Mouse (Mus musculus) neural tube, embryonic 12.5 days (tissue): ENCODE measurements around the gene Srr. TPM values are rescaled to one million over a fixed set of nuclear protein-coding genes. Genes with fewer than 3 reads are reported as not detected.
A peak's percentile ranks its signal among the peaks of the same experiment; 100 is the strongest.

Experiments used
- ATAC-seq: fragments of 200-750 bp; cut with Nextera tagmentation; 2 replicates; pipeline ENCODE4 v1.8.0; 2017; ENCODE audit warnings: low read depth, mild to moderate bottlenecking, moderate TSS enrichment, moderate library complexity; ENCODE audit not compliant: low FRiP score
- H3K27ac ChIP-seq: fragments of 300-500 bp; sonication (generic); 2 replicates; pipeline ENCODE4 v1.5.1; 2016
- H3K27me3 ChIP-seq: fragments of 300-500 bp; sonication (generic); replicated peaks from 2 replicates; pipeline ENCODE4 v1.6.1; 2016; ENCODE audit warnings: mild to moderate bottlenecking
- H3K36me3 ChIP-seq: fragments of 300-500 bp; sonication (generic); 2 replicates; pipeline ENCODE4 v1.6.1; 2016; ENCODE audit warnings: mild to moderate bottlenecking
- H3K4me1 ChIP-seq: fragments of 300-500 bp; sonication (generic); 2 replicates; pipeline ENCODE4 v1.6.1; 2016
- H3K4me2 ChIP-seq: fragments of 300-500 bp; sonication (generic); replicated peaks from 2 replicates; pipeline ENCODE4 v1.6.1; 2016; ENCODE audit warnings: mild to moderate bottlenecking
- H3K4me3 ChIP-seq: fragments of 300-500 bp; sonication (generic); 2 replicates; pipeline ENCODE4 v1.5.1; 2016
- H3K9ac ChIP-seq: fragments of 300-500 bp; sonication (generic); 2 replicates; pipeline ENCODE4 v1.6.1; 2016; ENCODE audit warnings: mild to moderate bottlenecking
- H3K9me3 ChIP-seq: fragments of 300-500 bp; sonication (generic); 2 replicates; pipeline ENCODE4 v1.6.1; 2016; ENCODE audit warnings: mild to moderate bottlenecking
- WGBS: fragments of 180-500 bp; shearing (Covaris S2); methylation state at CpG from one replicate; pipeline ENCODE4 v1.1.7; 2016; 5-methylcytosine and 5-hydroxymethylcytosine counted together
- microRNA-seq: library from miRNA; unstranded; fragments of <30 nt; microRNA quantifications from one replicate; pipeline ENCODE4, GENCODE M21; 2017
- polyA plus RNA-seq: library from polyadenylated mRNA; unstranded; fragments of >200 nt; fragmentation: Nextera tagmentation; extraction: Ambion mirVana; gene quantifications from 2 replicates; pipeline ENCODE4 v1.2.1, GENCODE M21; 2016

Gene Srr
- polyA plus RNA-seq, 1 experiment from 2014 or later, result 28.1 TPM

- Histone ChIP-seq H3K27ac (peak overlapping the region; percentile 34; the same call in 1 of the 2 replicates), H3K27me3 (no peaks in the 10 kb centered on the region), H3K4me2 (peak overlapping the region; percentile 32; the same call in 1 of the 2 replicates), H3K36me3 (peaks cover 21% of the 10 kb centered on the region), H3K4me3 (no peak overlapping the region), H3K4me1 (peaks cover 22% of the 10 kb centered on the region), H3K9ac (no peak overlapping the region), H3K9me3 (no peaks in the 10 kb centered on the region)
- 56% methylated on average over 6 of the region's 6 CpGs for WGBS
- ATAC-seq, result peak; percentile 62
These were observed 56.1 kb downstream of the Srr start for GRCm38 (mm10) chr11:74869603-74870002.

- no peak overlapping the region for H3K27ac ChIP-seq
- no peak for ATAC-seq
- H3K36me3 ChIP-seq, result peaks cover 26% of the 10 kb centered on the region
- H3K9me3 ChIP-seq, result no peaks in the 10 kb centered on the region
- WGBS, result 90% methylated on average over 13 of the region's 13 CpGs
- H3K4me3 ChIP-seq, result no peak overlapping the region
- H3K9ac ChIP-seq, result no peak overlapping the region
- no peaks in the 10 kb centered on the region for H3K27me3 ChIP-seq
- peaks cover 22% of the 10 kb centered on the region for H3K4me1 ChIP-seq
- H3K4me2 ChIP-seq, result no peak overlapping the region
These were observed 57.5 kb downstream of the Srr start for GRCm38 (mm10) chr11:74868046-74868760.

DNA sequence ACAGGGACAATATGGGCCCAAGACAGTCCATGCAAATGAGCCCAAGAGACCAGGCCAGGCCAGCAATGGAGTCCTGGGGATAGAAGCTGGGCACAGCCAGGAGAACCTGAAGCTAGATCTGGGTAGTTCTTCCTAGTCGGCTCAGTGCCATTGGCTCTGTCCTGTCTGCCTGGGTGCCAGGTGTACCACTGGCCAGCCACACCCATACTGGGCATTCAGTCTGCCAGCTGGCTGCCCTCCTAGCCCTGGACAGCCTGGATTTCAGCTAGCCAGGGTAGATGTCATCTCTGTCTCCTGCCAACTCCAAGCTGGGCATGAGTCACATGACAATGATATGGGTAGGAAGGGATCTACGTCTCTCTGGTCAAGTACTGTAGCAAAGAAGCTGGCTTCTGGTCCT, 58.6 kb downstream of the Srr start:
- no peak overlapping the region for H3K9ac ChIP-seq
- no peak overlapping the region for H3K4me2 ChIP-seq
- no peaks in the 10 kb centered on the region for H3K9me3 ChIP-seq
- no peak for ATAC-seq
- 88% methylated on average over 2 of the region's 2 CpGs for WGBS
- peaks cover 22% of the 10 kb centered on the region for H3K4me1 ChIP-seq
- H3K36me3 ChIP-seq, result peaks cover 33% of the 10 kb centered on the region
- no peaks in the 10 kb centered on the region for H3K27me3 ChIP-seq
- no peak overlapping the region for H3K27ac ChIP-seq
- no peak overlapping the region for H3K4me3 ChIP-seq

- no peak for ATAC-seq
- Histone ChIP-seq H3K9me3 (no peaks in the 10 kb centered on the region), H3K4me2 (no peak overlapping the region), H3K27me3 (no peaks in the 10 kb centered on the region), H3K9ac (no peak overlapping the region), H3K36me3 (peaks cover 35% of the 10 kb centered on the region), H3K4me1 (peaks cover 22% of the 10 kb centered on the region), H3K27ac (no peak overlapping the region), H3K4me3 (no peak overlapping the region)
- WGBS, result 85% methylated on average over 4 of the region's 4 CpGs
These were observed 59.1 kb downstream of the Srr start for GRCm38 (mm10) chr11:74866640-74867039.

- Histone ChIP-seq H3K4me3 (no peak overlapping the region), H3K4me1 (peaks cover 10% of the 10 kb centered on the region; the same call in 1 of the 2 replicates), H3K9ac (no peak overlapping the region), H3K9me3 (no peaks in the 10 kb centered on the region), H3K27ac (no peak overlapping the region), H3K27me3 (no peaks in the 10 kb centered on the region), H3K36me3 (peaks cover 35% of the 10 kb centered on the region), H3K4me2 (no peak overlapping the region)
- WGBS, result 78% methylated on average over 9 of the region's 9 CpGs
- ATAC-seq, result no peak
These were observed 60.5 kb downstream of the Srr start for GRCm38 (mm10) chr11:74865252-74865651.

GRCm38 (mm10) chr11:74864421-74864820, 61.3 kb downstream of the Srr start:
- Histone ChIP-seq H3K4me1 (peaks cover 2% of the 10 kb centered on the region; the same call in 1 of the 2 replicates), H3K36me3 (peaks cover 35% of the 10 kb centered on the region), H3K9ac (no peak overlapping the region), H3K4me2 (no peak overlapping the region), H3K9me3 (no peaks in the 10 kb centered on the region), H3K27me3 (no peaks in the 10 kb centered on the region), H3K4me3 (no peak overlapping the region), H3K27ac (no peak overlapping the region)
- 93% methylated on average over 9 of the region's 9 CpGs for WGBS
- ATAC-seq, result no peak

DNA sequence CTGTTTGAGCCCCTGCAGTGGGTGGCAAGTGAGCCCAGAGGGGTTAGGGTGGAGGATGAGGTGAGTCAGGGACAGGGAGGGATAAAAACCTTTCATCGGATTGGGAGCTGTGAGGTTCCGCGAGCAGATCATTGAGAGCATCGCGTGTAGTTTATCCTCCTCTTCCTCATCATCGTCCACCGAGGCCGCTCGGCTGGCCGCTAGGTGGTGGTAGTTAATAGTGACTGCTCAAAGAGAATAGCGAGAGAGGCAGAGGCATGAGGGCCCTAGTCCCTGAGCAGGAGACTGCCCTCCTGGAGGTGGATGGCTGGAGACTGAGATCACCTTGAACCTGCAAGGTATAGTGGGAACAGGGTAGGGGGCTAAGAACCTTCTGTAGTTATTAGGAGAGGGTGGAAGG, 62.3 kb downstream of the Srr start:
- Histone ChIP-seq H3K4me1 (no peaks in the 10 kb centered on the region), H3K9ac (no peak overlapping the region), H3K27me3 (no peaks in the 10 kb centered on the region), H3K4me2 (no peak overlapping the region), H3K4me3 (no peak overlapping the region), H3K27ac (no peak overlapping the region), H3K36me3 (peaks cover 41% of the 10 kb centered on the region), H3K9me3 (no peaks in the 10 kb centered on the region)
- 24% methylated on average over 11 of the region's 11 CpGs for WGBS
- ATAC-seq, result no peak

DNA sequence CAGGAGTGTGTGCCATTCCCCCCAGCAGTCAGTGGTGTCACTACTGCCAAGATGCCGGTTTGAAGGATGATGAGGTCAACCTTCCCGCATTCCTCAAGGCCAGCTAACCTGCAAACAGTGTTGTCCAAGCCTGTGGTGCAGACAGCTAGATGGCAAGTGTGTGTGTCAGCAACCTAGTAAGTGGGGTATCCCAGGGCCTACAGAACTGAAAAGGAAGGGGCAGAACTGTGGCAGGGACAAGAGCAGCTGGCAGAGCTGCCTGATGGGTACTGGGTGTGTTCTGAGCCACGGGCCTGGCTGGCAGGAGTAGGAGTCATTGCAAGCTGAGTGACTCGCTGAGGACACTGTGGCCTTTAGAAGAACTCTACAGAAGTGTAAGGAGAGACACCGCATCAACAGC, 63.6 kb downstream of the Srr start:
- Histone ChIP-seq H3K36me3 (peaks cover 43% of the 10 kb centered on the region), H3K4me3 (no peak overlapping the region), H3K4me1 (no peaks in the 10 kb centered on the region), H3K27ac (no peak overlapping the region), H3K27me3 (no peaks in the 10 kb centered on the region), H3K4me2 (no peak overlapping the region), H3K9me3 (no peaks in the 10 kb centered on the region), H3K9ac (no peak overlapping the region)
- WGBS, result 87% methylated on average over 5 of the region's 5 CpGs
- no peak for ATAC-seq

DNA sequence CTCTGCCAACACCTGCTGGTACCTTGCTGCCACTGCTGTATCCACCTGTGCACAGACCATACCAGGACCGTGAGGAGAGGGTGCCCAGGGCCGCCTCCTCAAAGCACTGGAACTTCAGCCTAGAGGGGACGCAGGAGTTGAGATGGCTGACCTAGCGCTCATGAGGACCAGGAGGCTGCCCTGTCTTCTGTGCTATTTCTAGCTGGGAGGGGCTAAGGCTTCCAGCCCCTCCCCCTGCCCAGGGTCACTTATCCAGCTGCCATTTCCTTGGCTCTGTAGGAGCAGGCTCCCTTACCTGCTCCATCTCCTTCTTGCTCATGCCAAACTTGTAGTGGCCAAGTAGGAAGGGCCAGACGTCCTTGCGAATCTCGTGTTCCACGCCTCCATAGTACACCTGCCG, 68.0 kb downstream of the Srr start:
- Histone ChIP-seq H3K9ac (0 out of 2 replicates have a peak overlapping the region, but pooled peaks have one; percentile 17), H3K4me2 (no peak overlapping the region), H3K27me3 (no peaks in the 10 kb centered on the region), H3K4me3 (no peak overlapping the region), H3K36me3 (peaks cover 27% of the 10 kb centered on the region), H3K27ac (no peak overlapping the region), H3K9me3 (no peaks in the 10 kb centered on the region), H3K4me1 (no peaks in the 10 kb centered on the region)
- 87% methylated on average over 9 of the region's 9 CpGs for WGBS
- no peak for ATAC-seq

Small RNA genes within 50 kb of the gene (microRNA-seq; reads per million reads assigned to microRNA genes)
- not detected for gene Mir6926

Other genes starting within 250 kb of the Srr start
- gene Pafah1b1, start 201.3 kb downstream of the Srr start, polyA plus RNA-seq, result 73.0 and 82.4 TPM in 2 replicates
- 46.2 and 53.8 TPM in 2 replicates for gene Mettl16, start 155.1 kb downstream of the Srr start, polyA plus RNA-seq
- 7.8 and 9.0 TPM in 2 replicates for gene Mnt, start 95.0 kb downstream of the Srr start, polyA plus RNA-seq
- 16.1 and 16.8 TPM in 2 replicates for gene Sgsm2, start 28.9 kb downstream of the Srr start, polyA plus RNA-seq
- 35.2 and 38.3 TPM in 2 replicates for gene Tsr1, start 27.9 kb downstream of the Srr start, polyA plus RNA-seq
- gene Smg6, start 125 bp downstream of the Srr start, polyA plus RNA-seq, result 21.3 and 21.8 TPM in 2 replicates
- 17.1 and 17.8 TPM in 2 replicates for gene Hic1, start 243.6 kb upstream of the Srr start, polyA plus RNA-seq